Mouse (Mus musculus): ENCODE measurements around the gene Cdk6. TPM values are rescaled to one million over a fixed set of nuclear protein-coding genes. Genes with fewer than 3 reads are reported as not detected.

Gene Cdk6
- total and polyA plus RNA-seq, 3 experiments, result 40.4 to 171 (median 50.8) TPM

- TF ChIP-seq USF1 (IDR thresholded peaks at IDR 0.05; ENCODE audit: low read depth, low read length) (no peak), MAX (IDR thresholded peaks at IDR 0.05; ENCODE audit: low read length) (no peak), RAD21 (IDR thresholded peaks at IDR 0.05; ENCODE audit: low read depth, low read length) (no peak), MAZ (IDR thresholded peaks at IDR 0.05; ENCODE audit: low read depth, low read length) (no peak)
- Histone ChIP-seq H3K9me3 (replicated peaks; ENCODE audit: low read length) (no peaks in the 10 kb centered on the region), H3K36me3 (replicated peaks in 1 of 2; ENCODE audit: control insufficient read depth in 1 of 2, insufficient read depth in 1 of 2, low read length in 1 of 2) (peaks cover 72 to 93% of the 10 kb centered on the region in 2 experiments), H3K27me3 (replicated peaks) (no peaks in the 10 kb centered on the region), H3K4me1 (ENCODE audit: control insufficient read depth in 1 of 2, insufficient read depth in 2 of 2) (peaks cover 0 to 4% of the 10 kb centered on the region in 2 experiments; a peak in 1 of 4 replicates), H3K79me2 (replicated peaks; ENCODE audit: control insufficient read depth, extremely low read depth, insufficient read depth, poor library complexity, severe bottlenecking) (no peaks in the 10 kb centered on the region), H3K4me3 (replicated peaks in 1 of 3; ENCODE audit: low read depth in 2 of 3, low read length in 2 of 3, poor library complexity in 1 of 3) (no peak overlapping the region), H3K4me2 (ENCODE audit: insufficient read depth, low read depth, poor library complexity, severe bottlenecking) (no peak overlapping the region), H3K27ac (ENCODE audit: insufficient read depth, low read depth) (no peak overlapping the region), H3K9ac (ENCODE audit: insufficient read depth, low read depth) (no peak overlapping the region)
- no peak for DNase-seq (ENCODE audit: extremely low read depth)
- in situ Hi-C loops (cut with MboI; ENCODE audit: low pct_ligation_motif_present, low pct_unique_long_range_greater_than_20kb, low sequenced_read_pairs), result no loop called here
- dilution Hi-C loops (cut with MboI; ENCODE audit: extremely low pct_ligation_motif_present, extremely low pct_unique_long_range_greater_than_20kb, low sequenced_read_pairs), result no loop called here
Measured at GRCm38 (mm10) chr5:3521741-3522140, 180.5 kb downstream of the Cdk6 start.

- no peaks in the 10 kb centered on the region for H3K27me3 ChIP-seq (replicated peaks)
- no peaks in the 10 kb centered on the region for H3K4me1 ChIP-seq (ENCODE audit: control insufficient read depth in 1 of 2, insufficient read depth in 2 of 2)
- no peak overlapping the region for H3K4me3 ChIP-seq (replicated peaks in 1 of 3; ENCODE audit: low read depth in 2 of 3, low read length in 2 of 3, poor library complexity in 1 of 3)
- H3K9ac ChIP-seq (ENCODE audit: insufficient read depth, low read depth), result no peak overlapping the region
- dilution Hi-C loops (cut with MboI; ENCODE audit: extremely low pct_ligation_motif_present, extremely low pct_unique_long_range_greater_than_20kb, low sequenced_read_pairs), result no loop called here
- no peak overlapping the region for H3K4me2 ChIP-seq (ENCODE audit: insufficient read depth, low read depth, poor library complexity, severe bottlenecking)
- no peaks in the 10 kb centered on the region for H3K9me3 ChIP-seq (replicated peaks; ENCODE audit: low read length)
- peaks cover 68 to 90% of the 10 kb centered on the region in 2 experiments for H3K36me3 ChIP-seq (replicated peaks in 1 of 2; ENCODE audit: control insufficient read depth in 1 of 2, insufficient read depth in 1 of 2, low read length in 1 of 2)
- TF ChIP-seq CHD2 (IDR thresholded peaks at IDR 0.05; ENCODE audit: low read length) (no peak), ZC3H11A (IDR thresholded peaks at IDR 0.05; ENCODE audit: low read depth, low read length) (no peak)
- no peaks in the 10 kb centered on the region for H3K79me2 ChIP-seq (replicated peaks; ENCODE audit: control insufficient read depth, extremely low read depth, insufficient read depth, poor library complexity, severe bottlenecking)
- no peak overlapping the region for H3K27ac ChIP-seq (ENCODE audit: insufficient read depth, low read depth)
- no peak for DNase-seq (ENCODE audit: extremely low read depth)
- in situ Hi-C loops (cut with MboI; ENCODE audit: low pct_ligation_motif_present, low pct_unique_long_range_greater_than_20kb, low sequenced_read_pairs), result no loop called here
Measured at GRCm38 (mm10) chr5:3522826-3523225, 181.5 kb downstream of the Cdk6 start.

GRCm38 (mm10) chr5:3527041-3527691 is 185.9 kb downstream of the Cdk6 start:
- no peak overlapping the region for H3K4me3 ChIP-seq (replicated peaks in 1 of 3; ENCODE audit: low read depth in 2 of 3, low read length in 2 of 3, poor library complexity in 1 of 3)
- peaks cover 43 to 69% of the 10 kb centered on the region in 2 experiments for H3K36me3 ChIP-seq (replicated peaks in 1 of 2; ENCODE audit: control insufficient read depth in 1 of 2, insufficient read depth in 1 of 2, low read length in 1 of 2)
- dilution Hi-C loops (cut with MboI; ENCODE audit: extremely low pct_ligation_motif_present, extremely low pct_unique_long_range_greater_than_20kb, low sequenced_read_pairs) (no loop called here), in situ Hi-C loops (cut with MboI; ENCODE audit: low pct_ligation_motif_present, low pct_unique_long_range_greater_than_20kb, low sequenced_read_pairs) (no loop called here)
- no peaks in the 10 kb centered on the region for H3K9me3 ChIP-seq (replicated peaks; ENCODE audit: low read length)
- DNase-seq (ENCODE audit: extremely low read depth), result no peak
- TF ChIP-seq JUND (conservative IDR thresholded peaks at IDR 0.05; ENCODE audit: low read depth, low read length), result no peak
- TF ChIP-seq CTCF (conservative IDR thresholded peaks at IDR 0.05 in 1 of 2, IDR thresholded peaks at IDR 0.05 in 1 of 2; ENCODE audit: low read depth in 2 of 2, low read length in 2 of 2), result no peak
- TF ChIP-seq GABPA (IDR thresholded peaks at IDR 0.05; ENCODE audit: insufficient replicate concordance, low read depth, low read length), result no peak
- no peak for TF ChIP-seq MYC (IDR thresholded peaks at IDR 0.05; ENCODE audit: low read depth, low read length)
- no peak overlapping the region for H3K4me2 ChIP-seq (ENCODE audit: insufficient read depth, low read depth, poor library complexity, severe bottlenecking)
- no peaks in the 10 kb centered on the region for H3K79me2 ChIP-seq (replicated peaks; ENCODE audit: control insufficient read depth, extremely low read depth, insufficient read depth, poor library complexity, severe bottlenecking)
- H3K27me3 ChIP-seq (replicated peaks), result no peaks in the 10 kb centered on the region
- no peak overlapping the region for H3K9ac ChIP-seq (ENCODE audit: insufficient read depth, low read depth)
- no peaks in the 10 kb centered on the region for H3K4me1 ChIP-seq (ENCODE audit: control insufficient read depth in 1 of 2, insufficient read depth in 2 of 2)
- H3K27ac ChIP-seq (ENCODE audit: insufficient read depth, low read depth), result no peak overlapping the region

Measured in CH12.LX (cell line).